Mouse (Mus musculus) T-helper 2 cell (primary cell): ENCODE measurements around the gene Mbnl2.

Experiments used
- in situ Hi-C: fragments of 300-600 bp; cut with MboI, MseI; formaldehyde crosslinking; loops from one replicate; pipeline ENCODE4 v1.15.1; 2025; ENCODE audit warnings: high pct_unique_total_duplicates

Gene Mbnl2

DNA sequence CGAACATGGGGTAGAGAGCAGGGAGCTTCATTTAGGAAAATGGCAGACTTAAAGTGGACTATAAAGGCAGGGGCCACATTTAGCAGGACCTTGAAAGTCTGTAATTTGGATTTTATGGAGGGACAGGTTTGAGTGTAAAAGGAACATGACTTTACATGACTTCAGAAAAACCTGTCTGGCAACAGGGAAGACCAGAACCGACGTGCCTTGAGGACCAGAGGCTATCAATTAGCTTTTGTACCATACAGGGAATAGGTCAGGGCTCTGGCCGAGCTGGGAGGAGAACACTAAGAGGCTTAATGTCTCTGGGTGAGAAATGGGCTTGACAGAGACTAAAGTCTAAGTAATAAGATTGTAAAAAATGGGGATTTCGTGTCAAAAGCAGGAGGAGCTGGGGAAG, 1.7 kb upstream of the Mbnl2 start:
- in situ Hi-C loops = no loop called here

DNA sequence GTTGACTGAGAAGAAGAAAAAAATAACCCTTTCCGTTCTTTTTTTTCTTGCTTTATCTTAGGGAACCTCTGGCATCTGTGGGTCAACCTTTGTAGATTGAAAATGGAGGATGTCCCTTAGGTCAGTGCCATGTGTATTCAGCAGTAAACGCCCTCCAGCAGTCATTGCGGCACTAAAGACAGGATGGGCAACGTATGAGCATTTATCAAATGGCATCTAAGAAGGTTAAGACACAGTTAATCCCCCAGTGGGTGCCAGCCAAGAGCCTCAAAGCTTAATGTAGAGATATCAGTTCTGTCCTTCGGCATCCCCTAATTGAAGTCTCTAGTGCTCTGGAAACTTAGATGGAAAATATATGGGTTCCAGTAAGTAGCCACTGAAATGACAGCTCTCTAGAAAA, 723 bp upstream of the Mbnl2 start:
- in situ Hi-C loops = loop anchor here (5.0 to 25.0 kb wide), 3 partner anchors 203 to 1337 kb away; partner anchors contain the start of genes Dnajc3, Dzip1 and Rap2a

DNA sequence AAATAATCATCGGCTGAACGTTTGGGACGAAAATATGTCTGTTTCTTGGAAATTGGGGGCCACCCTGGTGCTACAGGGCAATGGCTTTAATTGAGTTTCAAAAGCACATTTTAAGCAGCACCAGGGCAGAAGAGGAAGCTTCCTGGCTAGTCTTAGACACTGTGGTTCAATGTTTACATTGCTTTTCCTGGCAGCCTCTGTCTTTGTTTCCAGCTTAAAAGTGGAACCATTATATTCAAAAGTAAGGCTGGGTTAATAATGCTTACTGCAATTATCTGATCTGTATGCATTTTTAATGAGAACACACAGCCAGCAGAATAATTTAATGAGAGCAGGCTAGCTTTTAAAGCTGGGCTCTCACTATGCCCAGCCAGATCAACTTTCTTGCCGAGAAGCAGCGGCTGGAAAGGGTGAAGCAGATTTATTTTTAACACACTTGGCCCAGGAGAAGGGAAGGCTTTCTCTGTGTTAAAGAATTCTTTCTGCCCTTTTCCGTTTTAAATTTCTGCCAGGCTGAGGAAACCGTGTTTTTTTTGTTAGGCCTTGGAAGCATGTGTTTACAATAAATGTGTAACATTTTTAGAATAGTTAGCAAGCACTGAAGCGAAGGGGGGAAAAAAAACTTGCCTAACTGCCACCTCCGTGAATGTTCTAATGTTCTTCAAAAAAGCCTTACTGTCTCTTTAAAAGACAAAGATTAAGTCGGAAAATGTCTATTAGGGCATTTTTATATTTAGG, 1.0 kb downstream of the Mbnl2 start:
- in situ Hi-C loops = loop anchor here (5.0 to 25.0 kb wide), 3 partner anchors 201 to 1339 kb away; partner anchors contain the start of genes Dnajc3, Dzip1 and Rap2a

DNA sequence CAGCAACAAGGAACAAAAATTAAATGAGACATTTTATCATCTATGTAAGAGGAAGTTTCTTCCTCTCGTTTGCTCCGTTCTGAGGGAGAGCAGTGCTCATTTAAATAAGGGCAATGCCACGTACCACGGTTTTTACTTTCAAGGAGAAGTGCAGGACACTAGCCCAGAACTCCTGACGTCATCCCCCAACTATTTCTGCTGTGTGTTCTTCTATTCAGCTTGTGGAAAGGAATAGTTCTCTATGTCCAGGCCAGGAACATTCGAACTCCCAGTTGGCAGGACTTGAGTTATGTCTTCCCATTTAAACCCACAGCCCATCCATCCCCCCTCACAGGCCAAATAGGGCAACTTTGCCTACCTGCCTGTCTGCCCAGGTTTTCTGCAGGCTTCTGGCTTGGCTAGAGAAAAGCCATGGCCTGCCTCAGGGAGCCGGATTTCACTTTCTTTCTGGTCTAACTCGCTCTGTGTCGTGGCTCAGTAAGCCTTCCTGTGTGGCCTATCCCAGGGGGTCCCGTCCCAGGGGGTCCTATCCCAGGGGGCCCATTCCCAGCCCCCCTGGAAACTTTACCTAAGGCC, 1.7 kb downstream of the Mbnl2 start:
- in situ Hi-C loops = loop anchor here (5.0 to 25.0 kb wide), 3 partner anchors 200 to 1340 kb away; partner anchors contain the start of genes Dnajc3, Dzip1 and Rap2a

GRCm38 (mm10) chr14:120278290-120279244, 3.1 kb downstream of the Mbnl2 start:
- in situ Hi-C loops = loop anchor here (5.0 to 25.0 kb wide), 3 partner anchors 199 to 1341 kb away; partner anchors contain the start of genes Dnajc3, Dzip1 and Rap2a

GRCm38 (mm10) chr14:120280136-120280535, 4.7 kb downstream of the Mbnl2 start:
- in situ Hi-C loops = loop anchor here (25.0 kb wide), 2 partner anchors 1082 to 1343 kb away; partner anchors contain the start of genes Dnajc3 and Dzip1

DNA sequence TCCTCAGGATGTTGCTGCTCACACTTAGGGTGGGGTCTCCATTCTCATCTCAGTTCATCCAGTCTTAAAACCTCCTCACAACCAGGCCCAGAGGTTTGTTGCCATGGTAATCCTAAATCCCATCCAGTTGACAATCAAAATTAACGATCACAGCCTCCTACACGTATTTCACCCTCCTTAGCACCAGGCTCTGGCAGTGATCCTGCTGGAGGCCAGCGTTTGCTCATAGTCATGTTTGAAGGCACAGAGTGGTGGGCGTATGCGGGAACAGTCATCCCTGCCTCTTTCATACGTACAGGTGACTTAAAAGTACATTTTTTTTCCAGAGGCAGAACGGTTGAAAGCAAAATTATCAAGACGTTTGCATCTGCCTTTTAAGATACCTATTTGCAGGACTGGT, 8.3 kb downstream of the Mbnl2 start:
- in situ Hi-C loops = loop anchor here (25.0 kb wide), 2 partner anchors 1079 to 1346 kb away; partner anchors contain the start of genes Dnajc3 and Dzip1

GRCm38 (mm10) chr14:120284504-120284903, 9.0 kb downstream of the Mbnl2 start:
- in situ Hi-C loops = loop anchor here (25.0 kb wide), 2 partner anchors 1078 to 1347 kb away; partner anchors contain the start of genes Dnajc3 and Dzip1

DNA sequence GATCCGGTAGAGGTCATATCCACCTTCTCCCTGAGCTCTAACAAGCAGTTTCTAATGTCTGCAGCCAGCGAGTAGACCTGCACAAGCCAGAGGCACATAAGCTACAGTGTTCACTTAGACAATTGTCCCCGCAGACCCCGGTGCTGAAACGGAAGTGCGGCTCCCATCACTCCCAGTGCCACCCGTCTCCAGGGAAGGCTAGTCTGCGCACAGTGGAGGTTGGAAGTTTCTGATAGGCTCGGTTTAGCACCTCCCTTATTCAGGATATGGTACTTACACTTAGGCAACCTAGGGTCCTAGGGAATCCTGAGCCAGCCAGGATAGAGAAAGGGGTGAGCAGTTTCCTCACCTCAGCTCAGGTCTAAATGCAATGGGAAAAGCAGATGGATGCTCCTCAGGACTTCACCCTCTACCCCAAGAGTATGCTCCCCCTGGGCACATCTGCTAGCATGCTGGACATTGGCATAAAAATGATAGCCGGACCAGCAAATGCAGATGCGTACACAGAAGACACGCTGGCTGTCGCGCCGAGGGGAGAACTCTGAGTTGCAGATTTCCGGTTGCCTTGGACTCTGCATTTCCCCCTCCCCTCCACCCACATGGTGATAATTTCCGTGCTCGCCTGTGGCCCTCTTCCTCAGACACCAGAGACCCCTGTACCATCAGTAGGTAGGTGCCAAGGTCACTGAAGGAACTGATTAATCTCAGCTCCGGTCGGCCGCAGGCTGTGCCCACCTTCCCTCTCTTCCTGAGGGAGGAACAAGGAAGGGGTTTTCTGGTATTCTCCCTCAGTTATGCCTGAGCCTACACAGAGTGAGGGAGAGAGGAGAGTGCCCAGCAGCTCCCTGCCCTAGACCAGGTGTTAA, 11.9 kb downstream of the Mbnl2 start:
- in situ Hi-C loops = loop anchor here (25.0 kb wide), 2 partner anchors 1075 to 1350 kb away; partner anchors contain the start of genes Dnajc3 and Dzip1

DNA sequence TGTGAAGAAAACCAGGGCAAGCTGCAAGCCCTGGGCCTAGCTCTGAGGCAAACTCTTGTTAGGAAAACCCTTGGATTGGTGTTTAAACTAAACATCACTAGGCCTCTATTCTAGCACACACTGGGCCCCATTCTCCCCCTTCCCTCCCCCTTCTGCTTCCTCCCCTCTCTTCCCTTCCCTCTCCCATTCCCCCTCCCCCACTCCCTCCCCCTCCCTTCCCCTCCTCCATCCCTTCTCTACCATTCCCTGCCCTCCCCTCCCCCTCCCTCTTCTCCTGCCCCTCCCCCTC, 12.5 kb downstream of the Mbnl2 start:
- in situ Hi-C loops = loop anchor here (25.0 kb wide), 2 partner anchors 1074 to 1351 kb away; partner anchors contain the start of genes Dnajc3 and Dzip1

GRCm38 (mm10) chr14:120288378-120289002, 13.0 kb downstream of the Mbnl2 start:
- in situ Hi-C loops = loop anchor here (25.0 kb wide), 2 partner anchors 1074 to 1351 kb away; partner anchors contain the start of genes Dnajc3 and Dzip1

DNA sequence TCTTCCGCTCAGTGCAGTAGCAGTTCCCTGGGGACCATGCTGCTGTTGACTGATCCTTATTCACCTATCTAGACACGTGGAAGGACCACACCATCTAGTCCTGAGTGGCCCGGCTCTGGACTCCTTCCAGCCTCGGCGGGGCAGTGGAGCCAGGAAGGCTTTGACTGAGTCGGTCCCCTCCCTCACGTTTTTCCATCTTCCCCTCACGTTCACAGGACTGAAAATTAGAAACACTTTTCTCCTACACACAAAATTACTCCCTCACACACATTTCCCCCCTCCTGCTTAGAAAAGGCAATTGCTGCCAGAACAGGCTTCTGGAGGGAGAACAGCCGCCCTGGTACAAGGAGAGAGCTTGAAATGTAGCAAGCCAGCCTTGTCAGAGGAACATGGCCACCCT, 13.6 kb downstream of the Mbnl2 start:
- in situ Hi-C loops = loop anchor here (25.0 kb wide), 2 partner anchors 1073 to 1352 kb away; partner anchors contain the start of genes Dnajc3 and Dzip1

GRCm38 (mm10) chr14:120289528-120289927, 14.1 kb downstream of the Mbnl2 start:
- in situ Hi-C loops = loop anchor here (25.0 kb wide), 2 partner anchors 1073 to 1352 kb away; partner anchors contain the start of genes Dnajc3 and Dzip1

DNA sequence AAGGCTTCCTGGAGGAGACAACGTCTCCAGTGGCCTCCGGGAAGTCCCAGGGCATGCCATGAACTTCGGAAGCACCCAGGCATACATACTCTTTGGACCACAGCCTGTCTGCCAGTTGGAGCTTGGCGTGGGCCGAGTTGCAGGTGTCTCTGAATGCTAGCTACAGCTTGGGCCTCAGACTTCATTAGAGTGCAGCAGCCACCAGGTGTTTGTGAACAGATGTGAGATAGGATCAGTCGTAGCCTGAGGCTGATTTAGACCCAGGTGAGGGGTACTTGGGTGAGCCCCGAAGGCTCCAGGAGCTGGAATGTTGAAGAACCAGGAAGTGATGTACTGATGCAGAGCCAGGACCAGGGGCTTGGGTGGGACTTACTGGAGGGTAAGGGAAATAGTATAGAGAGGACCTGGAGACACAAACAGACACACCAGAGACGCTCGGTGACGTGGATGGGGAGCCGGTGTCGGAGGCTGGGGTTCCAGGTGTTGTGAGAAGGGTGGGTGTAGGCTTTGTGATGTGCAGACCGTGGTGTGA, 15.8 kb downstream of the Mbnl2 start:
- in situ Hi-C loops = loop anchor here (25.0 kb wide), 2 partner anchors 1071 to 1354 kb away; partner anchors contain the start of genes Dnajc3 and Dzip1

DNA sequence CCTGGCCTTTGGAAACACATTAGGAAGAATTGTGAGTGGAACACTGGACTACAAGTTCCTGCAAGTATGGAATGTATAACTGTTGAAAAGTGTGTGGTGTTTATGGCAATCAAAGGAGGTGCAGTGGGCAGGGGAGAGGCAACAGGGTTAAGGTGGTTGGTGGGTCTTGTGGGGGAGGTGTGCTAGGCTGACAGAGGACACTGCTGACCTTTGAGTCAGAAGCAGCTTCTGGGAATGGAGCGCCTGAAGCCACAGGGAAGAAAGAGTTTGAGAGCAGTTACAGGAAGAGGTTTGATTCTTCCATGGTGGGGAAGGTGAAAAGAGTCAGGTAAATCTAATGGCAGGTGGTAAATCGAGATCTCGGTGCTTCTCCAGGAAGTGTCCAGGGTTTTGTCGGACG, 16.7 kb downstream of the Mbnl2 start:
- in situ Hi-C loops = loop anchor here (25.0 kb wide), 2 partner anchors 1070 to 1355 kb away; partner anchors contain the start of genes Dnajc3 and Dzip1

DNA sequence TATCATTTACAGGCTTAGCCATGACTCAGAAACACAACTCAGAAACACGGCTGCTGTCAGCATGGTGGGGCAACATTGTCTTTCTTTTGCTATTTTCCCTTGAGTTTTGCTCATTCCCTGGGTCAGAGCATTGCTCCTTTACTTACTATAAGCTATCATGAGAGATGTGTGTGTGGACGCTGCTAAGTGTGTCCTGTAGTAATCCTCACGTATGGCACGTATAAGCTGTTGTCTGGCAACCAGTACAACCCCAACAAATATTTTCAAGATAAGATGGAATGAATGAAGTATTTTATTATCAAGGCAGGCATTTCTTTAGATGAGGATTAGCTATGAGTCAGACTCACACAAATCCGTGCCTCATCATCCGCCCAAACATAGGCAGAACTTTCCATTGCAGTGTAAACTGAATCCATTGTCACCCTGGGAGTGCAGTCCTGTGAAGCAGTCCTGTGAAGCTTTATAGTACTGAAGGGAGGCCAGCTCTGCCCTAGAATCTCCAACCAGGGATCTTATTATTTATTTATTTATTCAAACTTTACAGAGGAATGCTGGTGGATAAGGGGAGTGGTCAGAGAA, 17.2 kb downstream of the Mbnl2 start:
- in situ Hi-C loops = loop anchor here (25.0 kb wide), 2 partner anchors 1070 to 1355 kb away; partner anchors contain the start of genes Dnajc3 and Dzip1

DNA sequence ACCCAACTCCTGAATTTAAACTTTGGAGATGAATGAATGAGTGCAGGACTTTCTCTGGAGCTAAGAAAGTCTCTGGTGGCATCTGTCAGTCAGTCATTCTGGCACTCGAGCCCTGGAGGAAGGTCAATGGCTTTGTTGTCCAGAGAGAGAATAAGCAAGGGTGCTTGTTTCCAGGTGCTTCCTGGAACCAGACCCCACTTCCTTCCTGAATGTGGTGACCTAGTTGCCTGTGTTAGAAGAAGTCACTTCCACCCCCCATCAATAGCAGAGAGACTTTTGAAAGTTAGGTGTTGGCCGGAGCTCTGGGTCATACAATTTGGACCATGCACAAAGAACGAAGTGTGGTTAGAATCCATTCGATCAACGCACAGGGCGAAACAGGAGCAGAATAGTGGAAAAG, 19.0 kb downstream of the Mbnl2 start:
- in situ Hi-C loops = loop anchor here (25.0 kb wide), 2 partner anchors 1068 to 1357 kb away; partner anchors contain the start of genes Dnajc3 and Dzip1
